Mouse (Mus musculus) embryonic facial prominence, embryonic 11.5 days (tissue): ENCODE data around the gene Pdhx. TPM values are rescaled to one million over a fixed set of nuclear protein-coding genes. Genes with fewer than 3 reads are reported as not detected.

Experiments used
- ATAC-seq: fragments of 200-750 bp; cut with Nextera tagmentation; replicated peaks from 2 replicates; pipeline ENCODE4 v1.8.0; 2017; ENCODE audit warnings: low read depth; ENCODE audit not compliant: insufficient number of reproducible peaks, low FRiP score, low TSS enrichment
- DNase-seq: peaks from one replicate; pipeline ENCODE4 v3.0.0-alpha.2; 2015; ENCODE audit warnings: low spot score
- H3K27ac ChIP-seq: fragments of 300-500 bp; sonication (generic); replicated peaks from 2 replicates; pipeline ENCODE4 v1.5.1; 2014; ENCODE audit warnings: mild to moderate bottlenecking, low read depth, low read length, control low read depth
- H3K27me3 ChIP-seq: fragments of 300-500 bp; sonication (generic); 2 replicates; pipeline ENCODE4 v1.6.1; 2014; ENCODE audit warnings: mild to moderate bottlenecking, low read length, moderate library complexity, mixed read lengths; ENCODE audit not compliant: control insufficient read depth, insufficient read depth
- H3K36me3 ChIP-seq: fragments of 300-500 bp; sonication (generic); replicated peaks from 2 replicates; pipeline ENCODE4 v1.6.1; 2014; ENCODE audit warnings: low read depth, mild to moderate bottlenecking, low read length, moderate library complexity, mixed read lengths; ENCODE audit not compliant: control insufficient read depth, insufficient read depth
- H3K4me1 ChIP-seq: fragments of 300-500 bp; sonication (generic); 2 replicates; pipeline ENCODE4 v1.6.1; 2014; ENCODE audit warnings: low read length, mixed read lengths; ENCODE audit not compliant: control insufficient read depth, insufficient read depth
- H3K4me2 ChIP-seq: fragments of 300-500 bp; sonication (generic); 2 replicates; pipeline ENCODE4 v1.6.1; 2014; ENCODE audit warnings: low read depth, mild to moderate bottlenecking, control low read depth, low read length, moderate library complexity
- H3K4me3 ChIP-seq: fragments of 300-500 bp; sonication (generic); 2 replicates; pipeline ENCODE4 v1.5.1; 2014; ENCODE audit warnings: low read depth, low read length, control low read depth
- H3K9ac ChIP-seq: fragments of 300-500 bp; sonication (generic); replicated peaks from 2 replicates; pipeline ENCODE4 v1.6.1; 2014; ENCODE audit warnings: mild to moderate bottlenecking, control low read depth, low read length
- H3K9me3 ChIP-seq: fragments of 300-500 bp; sonication (generic); replicated peaks from 2 replicates; pipeline ENCODE4 v1.6.1; 2016; ENCODE audit warnings: mild to moderate bottlenecking, low read length, inconsistent platforms, mixed read lengths; ENCODE audit not compliant: control insufficient read depth
- WGBS: fragments of 180-500 bp; shearing (Covaris S2); extraction: QIAGEN DNeasy Blood & Tissue Kit; methylation state at CpG from one replicate; pipeline ENCODE4 v1.1.7; 2014; 5-methylcytosine and 5-hydroxymethylcytosine counted together
- polyA plus RNA-seq: library from polyadenylated mRNA; unstranded; fragments of >200 nt; fragmentation: Nextera tagmentation; extraction: Ambion mirVana; gene quantifications from 2 replicates; pipeline ENCODE4 v1.2.1, GENCODE M21; 2014

Gene Pdhx
- 50.7 and 52.1 TPM in 2 replicates for polyA plus RNA-seq

DNA sequence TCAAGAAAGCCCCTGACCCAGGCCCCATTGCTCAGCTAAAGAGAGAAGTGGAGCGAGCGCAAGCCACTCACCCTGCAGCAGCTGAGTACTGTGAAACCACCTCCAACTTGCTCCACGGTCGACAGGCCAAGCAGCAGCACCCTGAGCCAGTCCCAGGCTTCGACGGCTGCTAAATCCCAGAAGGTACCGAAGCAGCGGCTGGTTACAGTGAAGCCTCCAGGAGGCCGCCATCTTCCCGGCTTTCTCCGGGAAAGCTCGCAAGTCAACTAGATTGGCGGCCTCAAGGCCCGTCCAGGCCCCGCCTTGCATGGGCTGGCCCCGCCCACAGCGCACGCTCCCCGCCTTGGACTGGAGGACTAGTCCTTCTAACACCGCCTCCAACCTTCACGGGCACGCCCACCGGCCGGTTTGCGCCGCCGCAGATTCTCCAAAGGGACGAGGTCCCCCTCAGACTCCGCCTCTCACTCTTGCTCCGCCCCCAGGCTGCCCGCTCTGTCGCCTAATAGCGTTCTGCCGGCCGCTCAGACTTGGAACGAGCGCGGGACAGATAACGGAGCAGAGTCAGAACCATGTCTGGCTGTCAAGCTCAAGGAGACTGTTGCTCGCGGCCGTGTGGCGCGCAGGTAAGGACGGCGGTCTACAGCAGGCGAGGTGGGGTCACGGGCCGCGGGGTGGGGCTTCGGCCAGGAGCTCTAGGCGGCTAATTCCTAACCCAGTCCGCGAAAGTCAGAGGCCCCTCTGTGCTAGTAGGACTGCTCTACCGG lies at the start of gene Pdhx, which contains the start of gene Apip:
Gene Pdhx, minus strand, starts transcription at position 295 of the 764 bp plus-strand sequence.
Gene Apip, plus strand, starts transcription at position 457 of the 764 bp plus-strand sequence.
- H3K27me3 ChIP-seq: no peaks in the 10 kb centered on the region
- peak; percentile 100 for DNase-seq
- H3K4me3 ChIP-seq: peak within 1 kb of the TSS; percentile 80
- WGBS: under 1% methylated on average over 55 of the region's 55 CpGs
- peak; percentile 99 for ATAC-seq
- no peaks in the 10 kb centered on the region for H3K36me3 ChIP-seq
- no peaks in the 10 kb centered on the region for H3K9me3 ChIP-seq
- H3K4me2 ChIP-seq: peak within 1 kb of the TSS; percentile 53
- H3K27ac ChIP-seq: peak within 1 kb of the TSS; percentile 38
- no peaks in the 10 kb centered on the region for H3K4me1 ChIP-seq
- H3K9ac ChIP-seq: peak within 1 kb of the TSS; percentile 87

DNA sequence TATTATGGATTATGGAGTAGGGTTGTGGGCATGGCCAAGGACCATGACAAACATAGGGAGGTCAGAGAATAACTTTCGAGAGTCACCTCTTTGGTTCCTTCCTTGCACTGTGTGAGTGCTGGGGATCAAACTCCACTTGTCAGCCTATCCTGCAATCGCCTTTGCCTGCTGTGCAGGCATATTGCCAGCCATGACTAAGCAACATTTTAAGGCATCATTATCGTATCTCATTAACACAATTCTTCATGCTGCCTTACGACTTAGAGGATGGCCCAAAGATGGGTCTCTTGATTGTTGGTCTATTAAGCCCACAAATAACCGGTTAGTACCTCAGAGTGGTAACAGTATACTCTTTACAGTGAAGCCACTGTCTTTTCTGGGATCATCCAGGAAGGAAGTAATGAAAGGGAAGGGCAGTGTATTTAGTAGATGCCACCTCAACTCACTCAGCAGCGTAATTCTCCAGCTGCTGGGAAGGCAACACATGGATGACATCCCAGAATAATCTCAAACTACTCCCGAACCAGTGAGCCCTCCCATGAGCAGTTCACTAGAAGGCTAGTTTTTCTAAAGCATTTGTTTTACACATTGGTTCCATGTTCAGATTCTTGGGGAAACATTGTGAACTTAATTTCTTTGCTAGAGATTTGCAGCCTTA lies 46.0 kb upstream of the Pdhx start:
- no peak overlapping the region for H3K27ac ChIP-seq
- H3K36me3 ChIP-seq: no peaks in the 10 kb centered on the region
- H3K9ac ChIP-seq: no peak overlapping the region
- 86% methylated on average over 7 of the region's 7 CpGs for WGBS
- no peak for DNase-seq
- ATAC-seq: no peak
- H3K4me3 ChIP-seq: no peak overlapping the region
- H3K4me2 ChIP-seq: no peak overlapping the region
- H3K4me1 ChIP-seq: no peaks in the 10 kb centered on the region
- no peaks in the 10 kb centered on the region for H3K27me3 ChIP-seq
- H3K9me3 ChIP-seq: no peaks in the 10 kb centered on the region

DNA sequence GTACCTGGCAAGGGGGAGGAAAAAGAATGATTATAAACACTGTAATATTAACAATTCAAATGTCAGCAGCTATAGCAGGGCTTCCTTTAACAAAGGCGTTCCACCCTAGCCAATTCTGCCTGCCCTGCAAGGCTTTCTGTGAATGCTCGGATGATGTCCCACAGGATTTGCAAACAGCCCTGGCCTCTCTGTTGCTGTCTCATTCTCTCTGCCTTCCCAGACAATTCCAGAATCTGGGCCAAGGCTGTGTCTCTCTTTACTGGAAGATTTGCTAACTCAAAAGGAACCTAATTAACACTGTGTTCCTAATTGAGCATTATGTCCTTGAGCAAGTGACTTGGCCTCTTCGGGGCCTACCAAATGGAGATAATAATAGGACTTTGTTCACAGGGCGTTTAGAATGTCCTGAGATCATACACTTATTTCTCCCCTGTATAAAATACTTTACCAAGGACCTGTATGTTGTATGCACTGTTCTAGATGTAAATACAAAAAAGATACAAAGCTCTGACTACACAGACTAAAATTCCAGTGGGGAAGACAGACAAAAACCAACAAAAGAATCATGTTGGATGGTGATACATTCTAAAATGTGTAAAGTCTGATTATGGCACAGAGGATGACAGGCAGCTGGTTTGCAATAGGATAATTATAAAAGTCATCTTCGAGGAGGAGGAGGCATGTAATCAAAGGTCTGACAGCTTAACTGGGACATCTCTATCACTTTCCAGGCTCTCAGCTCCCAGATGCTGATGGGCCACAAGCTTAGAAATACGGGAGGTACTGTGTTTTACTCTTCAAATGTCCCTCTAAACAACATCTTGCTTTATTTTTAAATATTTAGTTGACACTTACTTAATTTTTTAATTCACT lies 45.2 kb upstream of the Pdhx start:
- Histone ChIP-seq H3K4me2 (no peak overlapping the region), H3K9me3 (no peaks in the 10 kb centered on the region), H3K27ac (no peak overlapping the region), H3K27me3 (no peaks in the 10 kb centered on the region), H3K9ac (no peak overlapping the region), H3K36me3 (no peaks in the 10 kb centered on the region), H3K4me3 (no peak overlapping the region), H3K4me1 (no peaks in the 10 kb centered on the region)
- 67% methylated on average over 6 of the region's 6 CpGs for WGBS
- DNase-seq: no peak
- no peak for ATAC-seq

DNA sequence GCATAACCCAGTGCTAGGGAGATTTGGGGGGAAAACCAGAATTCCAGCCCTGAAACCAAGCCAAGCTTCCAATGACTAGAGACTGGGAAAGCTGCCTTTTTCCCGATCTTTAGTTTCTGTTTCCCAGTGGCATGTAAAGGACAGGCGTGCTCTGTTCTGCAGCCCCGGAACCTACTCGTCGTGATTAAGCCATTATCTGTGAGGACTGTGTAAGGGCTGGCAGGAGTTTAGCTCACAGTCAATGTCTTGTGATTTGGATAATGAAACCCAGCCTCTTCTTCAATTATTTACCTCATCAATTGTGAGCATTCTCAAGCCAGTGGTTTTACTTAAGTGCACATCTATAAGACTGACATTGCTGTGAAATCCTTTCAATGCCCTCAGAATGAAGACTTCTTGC lies 43.9 kb upstream of the Pdhx start:
- no peaks in the 10 kb centered on the region for H3K4me1 ChIP-seq
- DNase-seq: no peak
- no peak overlapping the region for H3K27ac ChIP-seq
- no peaks in the 10 kb centered on the region for H3K36me3 ChIP-seq
- no peak overlapping the region for H3K9ac ChIP-seq
- no peaks in the 10 kb centered on the region for H3K9me3 ChIP-seq
- no peaks in the 10 kb centered on the region for H3K27me3 ChIP-seq
- no peak overlapping the region for H3K4me2 ChIP-seq
- 76% methylated on average over 5 of the region's 5 CpGs for WGBS
- no peak for ATAC-seq
- no peak overlapping the region for H3K4me3 ChIP-seq

DNA sequence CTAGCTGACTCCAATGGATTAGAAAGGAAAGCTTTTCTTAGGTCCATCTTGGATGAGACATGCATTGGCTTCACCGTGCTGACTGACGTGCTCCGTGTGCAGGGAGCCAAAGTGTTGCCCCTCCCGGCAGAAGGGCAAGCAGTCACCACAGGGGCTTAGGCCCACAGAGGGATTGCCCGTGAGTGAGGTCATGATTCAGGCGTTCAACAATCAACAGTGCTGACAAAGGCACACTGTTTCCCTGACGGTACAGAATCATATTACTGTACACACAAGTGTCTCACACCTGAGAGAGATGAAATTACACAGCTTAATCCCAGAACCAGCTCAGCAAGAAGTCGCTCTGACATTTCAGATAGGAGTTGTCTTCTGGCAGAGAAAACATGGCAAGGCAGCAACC lies 38.4 kb upstream of the Pdhx start:
- no peaks in the 10 kb centered on the region; the same call in 1 of the 2 replicates for H3K4me1 ChIP-seq
- H3K9me3 ChIP-seq: no peaks in the 10 kb centered on the region
- H3K9ac ChIP-seq: no peak overlapping the region
- DNase-seq (peak; percentile 31), ATAC-seq (peak; percentile 65)
- WGBS: 37% methylated on average over 8 of the region's 8 CpGs
- no peaks in the 10 kb centered on the region for H3K27me3 ChIP-seq
- H3K27ac ChIP-seq: no peak overlapping the region
- H3K4me2 ChIP-seq: no peak overlapping the region
- no peaks in the 10 kb centered on the region for H3K36me3 ChIP-seq
- no peak overlapping the region for H3K4me3 ChIP-seq

DNA sequence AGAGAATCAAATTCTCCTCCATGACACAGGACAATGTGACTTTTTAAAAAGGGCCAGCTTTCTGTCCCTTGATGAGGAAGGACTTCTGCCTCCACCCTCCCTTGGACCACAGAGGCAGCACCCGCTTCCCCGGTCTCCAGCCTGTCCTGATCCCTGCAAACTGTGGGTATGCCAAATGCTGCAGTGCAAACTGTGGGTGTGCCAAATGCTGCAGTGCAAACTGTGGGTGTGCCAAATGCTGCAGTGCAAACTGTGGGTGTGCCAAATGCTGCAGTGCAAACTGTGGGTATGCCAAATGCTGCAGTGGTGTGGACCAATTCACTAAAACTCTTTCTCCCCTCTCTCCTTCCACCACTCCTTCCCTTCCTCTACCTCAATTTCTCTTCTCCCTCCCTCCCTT lies 32.9 kb upstream of the Pdhx start:
- H3K27me3 ChIP-seq: no peaks in the 10 kb centered on the region
- ATAC-seq (no peak), DNase-seq (no peak)
- no peak overlapping the region for H3K4me3 ChIP-seq
- 86% methylated on average over 2 of the region's 2 CpGs for whole genome bisulfite sequencing
- no peak overlapping the region for H3K27ac ChIP-seq
- H3K4me2 ChIP-seq: no peak overlapping the region
- H3K9ac ChIP-seq: no peak overlapping the region
- H3K36me3 ChIP-seq: no peaks in the 10 kb centered on the region
- H3K4me1 ChIP-seq: no peaks in the 10 kb centered on the region
- H3K9me3 ChIP-seq: no peaks in the 10 kb centered on the region

DNA sequence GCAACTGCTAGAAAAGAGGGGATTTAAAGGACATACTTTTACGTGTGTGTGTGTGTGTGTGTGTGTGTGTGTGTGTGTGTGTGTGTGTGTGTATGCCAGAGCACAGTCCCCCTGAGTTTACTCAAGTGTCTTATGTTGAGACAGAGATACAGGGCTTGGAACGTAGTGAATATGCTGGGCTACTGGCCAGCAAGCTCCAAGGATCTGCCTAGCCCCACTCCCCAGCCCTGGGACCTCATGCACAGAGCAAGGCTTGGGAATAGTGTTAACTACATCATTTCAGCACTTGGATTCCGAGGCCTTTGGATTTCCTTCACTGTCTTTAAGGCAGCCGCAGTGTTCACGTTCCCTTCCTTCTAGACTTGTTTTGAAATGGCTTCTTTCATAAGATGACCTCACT lies 29.3 kb upstream of the Pdhx start:
- no peak overlapping the region for H3K4me3 ChIP-seq
- H3K27ac ChIP-seq: no peak overlapping the region
- WGBS: 76% methylated on average over 5 of the region's 5 CpGs
- no peak overlapping the region for H3K9ac ChIP-seq
- H3K9me3 ChIP-seq: no peaks in the 10 kb centered on the region
- H3K4me1 ChIP-seq: no peaks in the 10 kb centered on the region
- no peaks in the 10 kb centered on the region for H3K27me3 ChIP-seq
- no peak for DNase-seq
- ATAC-seq: no peak
- no peak overlapping the region for H3K4me2 ChIP-seq
- no peaks in the 10 kb centered on the region for H3K36me3 ChIP-seq
